Mouse (Mus musculus): ENCODE results near the gene Scaper. TPM values are rescaled to one million over a fixed set of nuclear protein-coding genes. Genes with fewer than 3 reads are reported as not detected.

The Scaper gene
- polyA plus RNA-seq, 1 experiment from 2014 or later = 8.1 TPM

DNA sequence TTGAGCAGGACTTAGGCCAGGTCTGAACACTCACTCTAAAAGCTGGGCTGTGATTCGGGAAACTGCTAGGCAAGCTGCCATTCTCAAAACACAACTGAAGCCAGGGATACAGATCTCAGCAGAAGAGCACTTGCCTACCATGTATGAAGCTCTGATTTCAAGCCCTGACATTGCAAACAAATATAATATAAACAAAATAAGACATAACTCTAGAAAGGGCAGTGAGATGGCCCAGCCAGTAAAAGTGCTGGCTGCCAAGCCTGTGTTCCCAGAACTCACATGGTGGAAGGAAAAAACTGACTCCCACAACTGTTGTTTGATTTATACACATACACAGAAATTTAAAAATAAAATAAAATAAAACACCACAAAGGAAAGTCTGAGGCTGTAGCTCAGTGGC lies 366.8 kb downstream of the Scaper start:
- Histone ChIP-seq H3K9me3 (replicated peaks; ENCODE audit: control insufficient read depth, low read length) (no peaks in the 10 kb centered on the region), H3K4me3 (ENCODE audit: low read length) (no peak overlapping the region), H3K4me2 (ENCODE audit: low read depth, low read length) (no peak overlapping the region), H3K27me3 (ENCODE audit: control insufficient read depth, insufficient read depth, low read length) (no peaks in the 10 kb centered on the region), H3K4me1 (ENCODE audit: control insufficient read depth, insufficient read depth, low read length) (no peaks in the 10 kb centered on the region), H3K9ac (ENCODE audit: low read length) (no peak overlapping the region), H3K27ac (ENCODE audit: low read length) (no peak overlapping the region), H3K36me3 (ENCODE audit: control insufficient read depth, insufficient read depth) (no peaks in the 10 kb centered on the region)
- 76% methylated on average over 1 of the region's 1 CpGs for WGBS
- no peak for ATAC-seq (replicated peaks; ENCODE audit: extremely low read depth, insufficient read depth, low FRiP score)

DNA sequence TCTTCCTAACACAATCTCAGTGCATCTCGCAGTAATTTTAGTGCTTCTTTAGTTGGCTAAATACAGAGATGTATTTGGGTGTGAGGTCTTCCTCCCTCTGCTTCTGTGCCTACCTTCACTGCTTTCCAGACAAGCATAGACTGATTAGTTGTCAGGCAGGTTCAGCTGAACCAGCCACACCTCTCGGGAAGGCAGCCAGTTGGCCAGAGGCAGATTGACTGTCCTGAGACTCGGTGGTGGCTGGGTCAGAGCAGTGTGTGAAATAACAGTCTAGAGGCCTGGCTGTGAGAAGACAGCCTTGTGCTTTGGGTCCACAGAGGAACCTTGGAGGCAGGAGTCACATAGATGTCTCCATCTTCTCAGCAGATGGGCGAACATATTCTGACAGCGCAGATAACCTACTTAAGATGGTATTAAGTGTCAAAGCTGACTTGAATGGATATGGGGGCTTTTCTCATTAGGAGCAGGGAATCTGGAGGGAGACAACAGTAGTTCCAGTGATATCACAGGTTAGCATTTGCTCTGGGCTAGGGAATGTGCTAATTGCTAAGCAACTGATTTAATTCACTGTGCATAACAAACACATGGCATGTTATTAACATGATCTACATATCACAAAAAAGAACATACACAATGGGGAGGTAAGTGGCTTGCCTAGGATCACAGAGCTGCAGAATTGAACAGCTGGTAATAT lies 369.3 kb downstream of the Scaper start:
- no peak for ATAC-seq (replicated peaks; ENCODE audit: extremely low read depth, insufficient read depth, low FRiP score)

DNA sequence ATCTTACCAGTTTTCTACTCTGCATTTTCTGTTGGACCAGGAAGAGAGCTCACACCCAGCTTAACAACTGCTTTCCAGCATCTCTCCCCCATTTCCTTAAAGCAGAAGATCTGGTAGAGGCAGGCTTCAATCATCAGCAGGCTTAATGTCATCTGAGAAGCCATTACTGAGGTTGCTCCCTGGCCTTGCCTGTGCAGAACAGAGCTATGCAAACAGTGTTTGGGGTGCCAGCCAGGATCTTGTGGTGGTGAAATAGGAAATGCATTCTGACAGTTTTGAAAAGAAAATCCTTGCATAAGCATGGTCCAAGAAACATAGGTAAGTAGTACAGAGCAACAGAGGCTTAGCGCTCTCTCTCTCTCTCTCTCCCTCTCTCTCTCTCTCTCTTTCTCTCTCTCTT lies 377.0 kb downstream of the Scaper start:
- H3K9me3 ChIP-seq (replicated peaks; ENCODE audit: control insufficient read depth, low read length) = no peaks in the 10 kb centered on the region
- no peak overlapping the region for H3K4me2 ChIP-seq (ENCODE audit: low read depth, low read length)
- no peak overlapping the region for H3K4me3 ChIP-seq (ENCODE audit: low read length)
- 100% methylated on average over 1 of the region's 1 CpGs for WGBS
- no peaks in the 10 kb centered on the region for H3K4me1 ChIP-seq (ENCODE audit: control insufficient read depth, insufficient read depth, low read length)
- no peaks in the 10 kb centered on the region for H3K36me3 ChIP-seq (ENCODE audit: control insufficient read depth, insufficient read depth)
- no peak overlapping the region for H3K27ac ChIP-seq (ENCODE audit: low read length)
- no peak overlapping the region for H3K9ac ChIP-seq (ENCODE audit: low read length)
- no peaks in the 10 kb centered on the region for H3K27me3 ChIP-seq (ENCODE audit: control insufficient read depth, insufficient read depth, low read length)
- ATAC-seq (replicated peaks; ENCODE audit: extremely low read depth, insufficient read depth, low FRiP score) = no peak

More for the DNA sequence above, 369.3 kb downstream of the Scaper start:
- no peak overlapping the region for H3K9ac ChIP-seq (ENCODE audit: low read length)
- H3K9me3 ChIP-seq (replicated peaks; ENCODE audit: control insufficient read depth, low read length) = no peaks in the 10 kb centered on the region
- no peaks in the 10 kb centered on the region for H3K27me3 ChIP-seq (ENCODE audit: control insufficient read depth, insufficient read depth, low read length)
- H3K36me3 ChIP-seq (ENCODE audit: control insufficient read depth, insufficient read depth) = no peaks in the 10 kb centered on the region
- H3K27ac ChIP-seq (ENCODE audit: low read length) = no peak overlapping the region
- 55% methylated on average over 5 of the region's 5 CpGs for WGBS
- H3K4me1 ChIP-seq (ENCODE audit: control insufficient read depth, insufficient read depth, low read length) = no peaks in the 10 kb centered on the region
- H3K4me3 ChIP-seq (ENCODE audit: low read length) = no peak overlapping the region
- no peak overlapping the region for H3K4me2 ChIP-seq (ENCODE audit: low read depth, low read length)

DNA sequence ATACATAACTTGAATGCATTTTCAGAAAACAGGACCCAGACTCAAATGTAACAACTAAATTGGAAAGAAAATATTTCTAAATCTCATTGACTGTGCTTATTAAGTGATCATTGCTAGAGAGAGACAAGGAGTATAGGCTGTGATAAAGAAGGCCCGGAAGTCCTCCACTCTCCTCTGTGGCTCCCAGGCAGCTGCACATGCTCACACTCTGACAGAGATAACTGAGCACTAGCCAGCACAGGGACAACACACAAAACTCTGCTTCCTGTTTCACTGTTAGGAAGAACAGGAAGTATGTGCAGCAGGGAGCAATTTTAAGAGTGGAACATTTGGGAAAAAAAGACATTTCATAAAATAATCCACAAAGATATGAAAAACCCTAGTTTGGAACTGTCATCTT lies 382.9 kb downstream of the Scaper start:
- no peak overlapping the region for H3K4me3 ChIP-seq (ENCODE audit: low read length)
- no peaks in the 10 kb centered on the region for H3K9me3 ChIP-seq (replicated peaks; ENCODE audit: control insufficient read depth, low read length)
- H3K36me3 ChIP-seq (ENCODE audit: control insufficient read depth, insufficient read depth) = no peaks in the 10 kb centered on the region
- H3K4me2 ChIP-seq (ENCODE audit: low read depth, low read length) = no peak overlapping the region
- H3K27ac ChIP-seq (ENCODE audit: low read length) = no peak overlapping the region
- H3K4me1 ChIP-seq (ENCODE audit: control insufficient read depth, insufficient read depth, low read length) = no peaks in the 10 kb centered on the region
- H3K27me3 ChIP-seq (ENCODE audit: control insufficient read depth, insufficient read depth, low read length) = peaks cover 1% of the 10 kb centered on the region
- 13% methylated on average over 1 of the region's 1 CpGs for WGBS
- H3K9ac ChIP-seq (ENCODE audit: low read length) = no peak overlapping the region
- ATAC-seq (replicated peaks; ENCODE audit: extremely low read depth, insufficient read depth, low FRiP score) = no peak

DNA sequence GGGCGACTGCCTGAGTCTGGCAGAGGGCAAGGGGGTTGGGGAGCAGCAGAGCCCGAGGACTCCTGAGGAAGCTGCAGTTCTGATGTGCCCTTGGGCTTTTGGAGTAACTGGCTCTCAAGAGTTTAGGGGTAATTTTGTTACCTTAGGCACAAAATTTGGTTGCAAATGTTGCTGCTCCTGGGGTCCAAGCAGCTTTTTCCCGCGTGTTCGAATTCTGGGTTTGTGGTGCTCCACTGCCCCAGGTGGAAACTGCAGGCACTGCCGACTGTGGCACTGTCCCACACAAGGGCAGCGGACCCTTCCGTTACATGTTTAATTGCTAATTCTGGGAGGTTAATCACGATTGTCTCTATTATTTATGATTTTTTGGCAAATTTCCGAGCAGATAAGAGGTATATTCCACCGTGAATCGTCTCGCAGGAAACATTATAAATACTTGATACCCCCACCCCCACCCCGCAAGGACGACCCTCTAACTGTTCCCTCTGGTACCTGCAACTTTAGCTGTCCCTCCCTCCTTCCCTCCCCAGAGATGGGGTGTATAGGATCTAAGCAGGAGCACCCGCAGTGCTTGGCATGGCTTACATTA lies 388.5 kb downstream of the Scaper start:
- 8% methylated on average over 16 of the region's 16 CpGs for WGBS
- Histone ChIP-seq H3K4me2 (ENCODE audit: low read depth, low read length) (peak overlapping the region; percentile 39), H3K27ac (ENCODE audit: low read length) (no peak overlapping the region), H3K9ac (ENCODE audit: low read length) (no peak overlapping the region), H3K4me1 (ENCODE audit: control insufficient read depth, insufficient read depth, low read length) (peaks cover 19% of the 10 kb centered on the region), H3K27me3 (ENCODE audit: control insufficient read depth, insufficient read depth, low read length) (peaks cover 48% of the 10 kb centered on the region), H3K4me3 (ENCODE audit: low read length) (peak overlapping the region; percentile 25; the same call in 1 of the 2 replicates), H3K9me3 (replicated peaks; ENCODE audit: control insufficient read depth, low read length) (peaks cover 3% of the 10 kb centered on the region; the same call in 1 of the 2 replicates), H3K36me3 (ENCODE audit: control insufficient read depth, insufficient read depth) (no peaks in the 10 kb centered on the region)
- ATAC-seq (replicated peaks; ENCODE audit: extremely low read depth, insufficient read depth, low FRiP score) = no peak

DNA sequence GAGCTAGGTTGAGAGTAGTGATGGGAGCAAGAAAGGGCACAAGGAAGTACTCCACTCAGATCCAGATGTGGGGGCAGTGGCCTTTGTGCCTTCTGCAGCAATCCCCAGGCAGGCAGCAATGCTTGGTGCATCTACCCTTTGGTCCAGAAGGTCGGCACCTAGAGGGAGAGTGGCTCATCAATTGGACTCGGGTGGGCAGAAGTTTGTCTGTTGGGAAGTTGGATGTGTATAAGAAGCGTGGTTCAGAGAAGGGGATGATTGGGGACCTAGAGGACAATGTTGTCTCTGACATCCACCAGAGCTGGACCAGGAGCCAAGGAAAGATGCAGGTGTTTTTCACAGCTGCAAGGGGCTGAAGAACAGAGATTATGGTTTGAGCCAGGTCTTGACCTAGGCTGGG lies 389.0 kb downstream of the Scaper start:
- H3K36me3 ChIP-seq (ENCODE audit: control insufficient read depth, insufficient read depth) = no peaks in the 10 kb centered on the region
- H3K27ac ChIP-seq (ENCODE audit: low read length) = no peak overlapping the region
- H3K4me1 ChIP-seq (ENCODE audit: control insufficient read depth, insufficient read depth, low read length) = peaks cover 24% of the 10 kb centered on the region
- WGBS = 18% methylated on average over 3 of the region's 3 CpGs
- ATAC-seq (replicated peaks; ENCODE audit: extremely low read depth, insufficient read depth, low FRiP score) = no peak
- peaks cover 53% of the 10 kb centered on the region for H3K27me3 ChIP-seq (ENCODE audit: control insufficient read depth, insufficient read depth, low read length)
- no peak overlapping the region for H3K4me2 ChIP-seq (ENCODE audit: low read depth, low read length)
- peaks cover 3% of the 10 kb centered on the region; the same call in 1 of the 2 replicates for H3K9me3 ChIP-seq (replicated peaks; ENCODE audit: control insufficient read depth, low read length)
- no peak overlapping the region for H3K4me3 ChIP-seq (ENCODE audit: low read length)
- no peak overlapping the region for H3K9ac ChIP-seq (ENCODE audit: low read length)

DNA sequence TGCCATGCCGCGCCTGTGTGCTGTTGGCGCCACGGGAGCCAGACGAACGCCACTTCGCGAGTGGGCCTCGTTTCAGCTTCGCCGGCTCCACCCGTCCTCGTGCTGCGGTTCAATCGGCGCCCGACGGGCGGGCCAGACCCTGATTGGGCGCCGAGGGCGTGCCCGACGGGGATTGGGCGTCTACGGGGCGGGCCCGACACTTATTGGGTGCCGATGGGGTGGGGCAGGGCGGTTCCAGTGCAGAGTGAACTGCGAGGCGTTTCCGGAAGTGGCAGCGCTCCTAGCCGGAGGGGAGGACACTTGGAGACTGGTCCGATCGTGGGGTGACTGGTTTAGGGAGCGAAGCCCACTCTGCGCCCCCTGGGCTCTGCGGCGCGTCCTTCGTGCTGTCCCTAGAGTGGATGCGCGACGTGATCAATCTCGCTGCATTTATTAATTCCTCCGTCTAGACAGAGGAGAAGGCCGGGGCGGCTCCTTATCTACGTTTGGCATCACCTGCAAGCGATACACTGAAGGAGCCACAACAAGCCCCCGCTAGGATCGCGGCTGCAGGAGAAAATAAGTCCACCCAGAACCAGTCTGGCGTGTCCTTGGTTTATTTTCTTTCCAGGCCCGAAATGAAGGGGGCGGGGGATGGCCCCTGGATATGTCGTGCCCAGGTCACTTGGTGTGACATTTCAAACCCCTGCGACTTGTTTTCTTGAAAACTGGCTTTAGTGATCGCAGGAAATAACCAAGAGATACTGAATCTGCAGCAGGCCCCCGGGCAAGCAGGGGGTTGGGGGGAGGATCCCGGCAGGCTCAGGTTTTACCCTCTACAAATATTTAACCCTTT lies 391.5 kb downstream of the Scaper start:
- H3K4me2 ChIP-seq (ENCODE audit: low read depth, low read length) = peak overlapping the region; percentile 62
- H3K36me3 ChIP-seq (ENCODE audit: control insufficient read depth, insufficient read depth) = no peaks in the 10 kb centered on the region
- no peak overlapping the region for H3K9ac ChIP-seq (ENCODE audit: low read length)
- H3K4me1 ChIP-seq (ENCODE audit: control insufficient read depth, insufficient read depth, low read length) = peaks cover 33% of the 10 kb centered on the region
- H3K27ac ChIP-seq (ENCODE audit: low read length) = no peak overlapping the region
- peak overlapping the region; percentile 43 for H3K4me3 ChIP-seq (ENCODE audit: low read length)
- WGBS = 3% methylated on average over 62 of the region's 63 CpGs
- peaks cover 3% of the 10 kb centered on the region; the same call in 1 of the 2 replicates for H3K9me3 ChIP-seq (replicated peaks; ENCODE audit: control insufficient read depth, low read length)
- peaks cover 72% of the 10 kb centered on the region for H3K27me3 ChIP-seq (ENCODE audit: control insufficient read depth, insufficient read depth, low read length)
- no peak; the same call in 1 of the 2 replicates for ATAC-seq (replicated peaks; ENCODE audit: extremely low read depth, insufficient read depth, low FRiP score)

DNA sequence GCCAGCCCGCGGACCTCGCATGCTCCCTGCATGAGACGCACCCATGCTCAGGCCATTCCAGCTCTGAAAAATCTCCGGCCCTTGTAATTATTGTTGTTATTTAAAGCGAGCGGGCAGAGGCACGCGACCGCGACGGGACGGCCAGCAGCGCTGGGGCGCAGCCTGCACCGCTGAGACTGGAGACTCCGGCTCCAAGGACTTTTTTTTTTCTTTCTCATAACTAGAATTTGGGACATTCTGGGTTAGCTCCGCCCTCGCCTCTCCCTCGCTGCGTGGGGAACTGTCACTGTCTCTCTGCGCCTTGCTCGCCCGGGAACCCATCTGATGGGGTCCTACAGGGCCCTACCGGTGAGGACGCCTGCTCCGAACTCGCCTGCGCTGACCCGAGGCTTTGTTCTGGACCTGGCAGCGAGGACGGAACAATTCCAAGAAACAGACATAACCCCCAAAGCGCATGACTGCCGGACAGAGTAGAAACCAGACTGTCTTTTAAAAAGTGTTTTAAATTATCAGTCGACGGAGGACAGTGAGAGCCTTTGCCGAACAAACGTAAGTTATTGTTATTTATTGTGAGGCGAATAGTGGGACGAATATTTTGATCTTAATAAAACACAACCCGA lies 392.3 kb downstream of the Scaper start:
- ATAC-seq (replicated peaks; ENCODE audit: extremely low read depth, insufficient read depth, low FRiP score) = no peak
- Histone ChIP-seq H3K4me2 (ENCODE audit: low read depth, low read length) (peak overlapping the region; percentile 62), H3K27me3 (ENCODE audit: control insufficient read depth, insufficient read depth, low read length) (peaks cover 76% of the 10 kb centered on the region), H3K9ac (ENCODE audit: low read length) (no peak overlapping the region), H3K36me3 (ENCODE audit: control insufficient read depth, insufficient read depth) (no peaks in the 10 kb centered on the region), H3K4me3 (ENCODE audit: low read length) (peak overlapping the region; percentile 43), H3K27ac (ENCODE audit: low read length) (no peak overlapping the region), H3K4me1 (ENCODE audit: control insufficient read depth, insufficient read depth, low read length) (peaks cover 33% of the 10 kb centered on the region), H3K9me3 (replicated peaks; ENCODE audit: control insufficient read depth, low read length) (peaks cover 3% of the 10 kb centered on the region; the same call in 1 of the 2 replicates)
- 7% methylated on average over 41 of the region's 41 CpGs for WGBS

Measured in heart, embryonic 16.5 days (tissue).